Mouse (Mus musculus) heart, adult 2 months (tissue): ENCODE data around the gene Trex2. TPM values are rescaled to one million over a fixed set of nuclear protein-coding genes. Genes with fewer than 3 reads are reported as not detected.
"Not testable (repeated sequence)": the region's sequence is repeated elsewhere in the genome, so short reads cannot be mapped to it uniquely, and the experiment has no call there.

Source experiments
- DNase-seq, 2 experiments: peaks; one replicate each; pipeline ENCODE4 v3.0.0; 2021
- H3K27ac ChIP-seq: fragments of 200-600 bp; 2 replicates; pipeline ENCODE4 v1.8.1; 2022
- H3K27me3 ChIP-seq: fragments of 200-500 bp; 2 replicates; pipeline ENCODE4 v1.6.1; 2012; ENCODE audit warnings: mild to moderate bottlenecking, low read length, inconsistent platforms, mixed read lengths; ENCODE audit not compliant: control insufficient read depth, insufficient read depth
- H3K36me3 ChIP-seq: fragments of 200-500 bp; 2 replicates; pipeline ENCODE4 v1.6.1; 2012; ENCODE audit warnings: low read length, inconsistent platforms; ENCODE audit not compliant: control insufficient read depth, insufficient read depth
- H3K4me1 ChIP-seq: fragments of 200-500 bp; 2 replicates; pipeline ENCODE4 v1.6.1; 2011; ENCODE audit warnings: low read length; ENCODE audit not compliant: control insufficient read depth, insufficient read depth
- H3K4me3 ChIP-seq: fragments of 200-600 bp; 2 replicates; pipeline ENCODE4 v1.8.1; 2022
- H3K79me2 ChIP-seq: fragments of 200-500 bp; replicated peaks from 2 replicates; pipeline ENCODE4 v1.6.1; 2012; ENCODE audit warnings: mild to moderate bottlenecking, inconsistent platforms, low read length, moderate library complexity, mixed read lengths; ENCODE audit not compliant: control insufficient read depth, insufficient read depth
- H3K9ac ChIP-seq: fragments of 200-500 bp; 2 replicates; pipeline ENCODE4 v1.6.1; 2012; ENCODE audit warnings: low read depth, mild to moderate bottlenecking, control low read depth, inconsistent platforms, low read length, mixed read lengths
- CTCF ChIP-seq: fragments of 200-600 bp; IDR thresholded peaks from 2 replicates; pipeline ENCODE4 v1.8.1; 2022; ENCODE audit warnings: antibody characterized with exemption, mild to moderate bottlenecking, moderate library complexity
- EP300 ChIP-seq: fragments of 200-500 bp; IDR thresholded peaks from 2 replicates; pipeline ENCODE4 v1.6.1; 2011; ENCODE audit warnings: low read depth, low read length, control low read depth; ENCODE audit not compliant: insufficient read depth
- POLR2A ChIP-seq: fragments of 200-500 bp; IDR thresholded peaks from 2 replicates; pipeline ENCODE4 v1.6.1; 2011; ENCODE audit warnings: mild to moderate bottlenecking, low read depth, low read length, control low read depth; ENCODE audit not compliant: insufficient read depth
- WGBS: fragments of 180-500 bp; shearing (Covaris S2); methylation state at CpG from one replicate; pipeline ENCODE4 v1.1.7; 2018; 5-methylcytosine and 5-hydroxymethylcytosine counted together
- intact Hi-C: fragments of 180-260 bp; cut with DNase I; formaldehyde crosslinking; loops from one replicate; pipeline ENCODE4 v1.15.1; 2025
- polyA plus RNA-seq: library from polyadenylated mRNA; depleted of rRNA; stranded (reverse); fragments of >200 nt; gene quantifications from 2 replicates; pipeline ENCODE4 v1.2.3, GENCODE M21; 2012
- total RNA-seq, 2 experiments: library from RNA; stranded (reverse); gene quantifications; 2 replicates each; pipeline ENCODE4 v1.2.3; 2021

Gene Trex2
- total and polyA plus RNA-seq, 3 experiments, result not detected

- Histone ChIP-seq H3K4me3 (no peak overlapping the region), H3K27ac (no peak overlapping the region), H3K9ac (no peak overlapping the region), H3K36me3 (no peaks in the 10 kb centered on the region), H3K27me3 (no peaks in the 10 kb centered on the region), H3K4me1 (no peaks in the 10 kb centered on the region), H3K79me2 (no peaks in the 10 kb centered on the region)
- intact Hi-C loops, result no loop called here
- no peak for DNase-seq
- WGBS, result 88% methylated on average over 12 of the region's 12 CpGs
- TF ChIP-seq EP300 (no peak), CTCF (no peak), POLR2A (no peak)
Measured at GRCm38 (mm10) chrX:73401616-73402015, 33.5 kb downstream of the Trex2 start.

- no peak for DNase-seq
- Histone ChIP-seq H3K4me3 (no peak overlapping the region), H3K9ac (no peak overlapping the region), H3K27me3 (no peaks in the 10 kb centered on the region), H3K4me1 (no peaks in the 10 kb centered on the region), H3K36me3 (no peaks in the 10 kb centered on the region), H3K27ac (no peak overlapping the region), H3K79me2 (no peaks in the 10 kb centered on the region)
- intact Hi-C loops, result no loop called here
- no peak for TF ChIP-seq EP300
- TF ChIP-seq POLR2A, result no peak
- TF ChIP-seq CTCF, result no peak
- 82% methylated on average over 20 of the region's 20 CpGs for WGBS
Measured at GRCm38 (mm10) chrX:73400951-73401350, 34.2 kb downstream of the Trex2 start.

- H3K27ac ChIP-seq, DNase-seq, H3K36me3 ChIP-seq, H3K27me3 ChIP-seq, intact Hi-C loops, H3K9ac ChIP-seq, H3K4me3 ChIP-seq, H3K79me2 ChIP-seq, H3K4me1 ChIP-seq: not testable (repeated sequence)
- 71% methylated on average over 2 of the region's 2 CpGs for WGBS
Measured at GRCm38 (mm10) chrX:73398636-73399035, 36.5 kb downstream of the Trex2 start, which contains the start of gene Gm18336. Gene Gm18336, minus strand, starts transcription at chrX:73398736.

- no peak overlapping the region for H3K4me3 ChIP-seq
- H3K27ac ChIP-seq, result no peak overlapping the region
- no peaks in the 10 kb centered on the region for H3K27me3 ChIP-seq
- no peaks in the 10 kb centered on the region for H3K36me3 ChIP-seq
- H3K79me2 ChIP-seq, result no peaks in the 10 kb centered on the region
- H3K9ac ChIP-seq, result no peak overlapping the region
- intact Hi-C loops, result no loop called here
- DNase-seq, result no peak
- no peaks in the 10 kb centered on the region for H3K4me1 ChIP-seq
- WGBS, result 88% methylated on average over 1 of the region's 1 CpGs
- no peak for TF ChIP-seq POLR2A
- no peak for TF ChIP-seq EP300
- no peak for TF ChIP-seq CTCF
Measured at GRCm38 (mm10) chrX:73396446-73396845, 38.7 kb downstream of the Trex2 start.

GRCm38 (mm10) chrX:73391481-73391880 is 43.7 kb downstream of the Trex2 start:
- Histone ChIP-seq H3K36me3 (no peaks in the 10 kb centered on the region), H3K4me1 (no peaks in the 10 kb centered on the region), H3K27ac (no peak overlapping the region), H3K79me2 (no peaks in the 10 kb centered on the region), H3K27me3 (no peaks in the 10 kb centered on the region), H3K4me3 (no peak overlapping the region), H3K9ac (no peak overlapping the region)
- 50% methylated on average over 4 of the region's 4 CpGs for WGBS
- DNase-seq, result no peak
- intact Hi-C loops, result no loop called here
- TF ChIP-seq POLR2A (no peak), CTCF (no peak), EP300 (no peak)

GRCm38 (mm10) chrX:73384924-73385323 is 50.2 kb downstream of the Trex2 start:
- Histone ChIP-seq H3K4me1 (no peaks in the 10 kb centered on the region), H3K36me3 (no peaks in the 10 kb centered on the region), H3K79me2 (no peaks in the 10 kb centered on the region), H3K4me3 (no peak overlapping the region), H3K27me3 (no peaks in the 10 kb centered on the region), H3K9ac (no peak overlapping the region), H3K27ac (no peak overlapping the region)
- 15% methylated on average over 1 of the region's 1 CpGs for WGBS
- no peak for DNase-seq
- TF ChIP-seq POLR2A (no peak), CTCF (no peak), EP300 (no peak)
- intact Hi-C loops, result no loop called here
